Mouse (Mus musculus) splenic B cell, adult 2 months (primary cell): ENCODE measurements around the gene Pde4d.
A peak's percentile ranks its signal among the peaks of the same experiment; 100 is the strongest.

Experiments used
- DNase-seq: peaks from one replicate; pipeline ENCODE4 v3.0.0-alpha.2; 2011; ENCODE audit warnings: low read depth, low spot score
- H3K27me3 ChIP-seq: 2 replicates; pipeline ENCODE4 v1.6.1; 2012; ENCODE audit warnings: mild to moderate bottlenecking, low read length, moderate library complexity, mixed read lengths; ENCODE audit not compliant: control insufficient read depth, poor library complexity, insufficient read depth, severe bottlenecking
- H3K36me3 ChIP-seq: 2 replicates; pipeline ENCODE4 v1.6.1; 2012; ENCODE audit warnings: mild to moderate bottlenecking, low read length, moderate library complexity, mixed read lengths; ENCODE audit not compliant: control insufficient read depth, poor library complexity, insufficient read depth, severe bottlenecking

Gene Pde4d

DNA sequence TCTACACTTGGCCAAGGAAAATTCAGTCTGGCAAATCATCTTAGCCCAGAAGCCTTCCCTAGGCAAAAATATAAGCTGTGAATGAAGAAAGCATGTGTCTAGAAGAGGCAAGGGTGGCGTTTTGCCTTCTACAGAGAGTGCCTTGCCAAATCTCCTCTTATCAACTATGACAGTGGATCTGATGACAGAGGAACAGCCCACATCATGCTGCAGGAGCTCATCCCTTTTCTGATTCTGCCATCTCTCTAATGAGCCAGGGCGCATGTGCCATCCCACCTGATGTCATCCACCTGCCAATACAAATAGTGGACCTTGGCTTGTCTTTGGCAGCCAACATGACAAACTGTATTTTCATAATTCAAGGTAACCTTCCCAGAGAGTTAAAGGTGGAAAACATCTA lies 1154.3 kb downstream of the Pde4d start:
- H3K36me3 ChIP-seq = no peaks in the 10 kb centered on the region
- no peaks in the 10 kb centered on the region; the same call in 1 of the 2 replicates for H3K27me3 ChIP-seq
- no peak for DNase-seq

DNA sequence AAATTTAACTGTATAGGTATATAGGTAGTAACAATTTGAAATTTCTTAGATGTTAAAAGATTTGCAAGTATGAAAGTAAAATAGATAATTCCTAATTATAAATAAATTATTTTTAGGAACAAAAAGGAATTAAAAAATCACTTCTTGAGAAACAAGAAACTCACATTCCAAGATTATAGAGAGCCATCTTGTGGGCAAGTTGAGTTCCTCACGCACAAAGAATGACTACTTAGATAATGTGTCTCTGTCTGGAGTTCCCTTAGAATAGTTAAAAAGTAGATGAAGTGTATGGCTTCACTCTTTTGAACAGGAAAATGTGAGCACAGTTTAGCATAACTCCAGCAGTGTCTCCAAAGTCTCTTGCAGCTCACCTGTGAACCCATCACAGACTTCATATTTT lies 1155.4 kb downstream of the Pde4d start:
- DNase-seq = no peak
- H3K27me3 ChIP-seq = no peaks in the 10 kb centered on the region; the same call in 1 of the 2 replicates

DNA sequence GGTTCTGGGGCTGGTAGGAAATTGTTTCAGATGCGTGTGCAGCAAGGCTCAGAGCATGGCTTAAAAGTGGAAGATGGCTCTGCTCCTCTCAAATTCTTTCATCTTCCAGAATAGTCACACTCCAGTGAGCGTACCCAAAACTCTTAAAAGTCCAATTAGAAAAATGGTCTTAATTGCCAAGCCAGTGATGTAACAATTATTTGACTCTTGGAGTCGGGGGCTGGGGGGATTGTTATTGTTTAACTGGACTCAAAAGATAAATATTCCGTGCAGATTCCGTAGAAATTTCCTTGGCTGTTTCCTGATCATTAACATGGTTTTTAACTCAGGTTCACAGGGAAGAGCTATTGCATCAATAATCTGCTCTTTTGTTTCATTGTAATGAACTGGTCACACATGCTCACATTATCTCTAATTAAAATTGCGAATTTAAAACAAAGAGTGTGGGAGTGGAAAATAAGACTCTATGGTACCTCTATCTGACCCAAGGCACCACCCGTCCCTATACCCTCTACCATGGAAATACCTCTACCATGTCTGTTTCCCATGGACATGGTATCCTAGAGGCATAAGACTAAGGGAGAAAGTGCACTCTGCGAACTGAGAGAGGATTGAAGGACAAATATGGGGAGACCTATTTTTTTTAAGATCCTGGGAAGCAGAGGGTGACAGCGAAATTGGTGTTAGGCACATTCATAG lies 1159.5 kb downstream of the Pde4d start:
- DNase-seq = no peak
- Histone ChIP-seq H3K27me3 (no peaks in the 10 kb centered on the region; the same call in 1 of the 2 replicates), H3K36me3 (no peaks in the 10 kb centered on the region)

More for the DNA sequence above, 1155.4 kb downstream of the Pde4d start:
- no peaks in the 10 kb centered on the region for H3K36me3 ChIP-seq

DNA sequence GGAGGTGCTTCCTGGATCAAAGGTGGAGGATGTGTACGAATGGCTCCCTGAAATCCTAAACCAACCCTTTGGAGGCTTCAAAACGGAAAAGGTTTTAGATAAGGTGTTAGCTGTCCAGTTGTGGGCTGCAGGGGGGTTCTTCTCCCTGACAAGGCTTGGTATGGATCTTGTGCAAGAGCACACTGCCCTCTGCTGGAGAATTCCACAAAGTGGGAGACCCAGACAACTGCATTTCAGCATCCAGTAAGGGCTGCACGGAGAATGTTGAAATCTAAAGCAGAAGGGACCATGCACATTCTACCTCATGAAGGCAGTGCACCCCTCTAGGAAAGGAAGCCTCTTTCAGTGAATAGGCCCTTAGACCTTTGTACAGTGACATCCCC lies 1160.0 kb downstream of the Pde4d start:
- Histone ChIP-seq H3K27me3 (no peaks in the 10 kb centered on the region; the same call in 1 of the 2 replicates), H3K36me3 (no peaks in the 10 kb centered on the region)
- DNase-seq = peak; percentile 56

DNA sequence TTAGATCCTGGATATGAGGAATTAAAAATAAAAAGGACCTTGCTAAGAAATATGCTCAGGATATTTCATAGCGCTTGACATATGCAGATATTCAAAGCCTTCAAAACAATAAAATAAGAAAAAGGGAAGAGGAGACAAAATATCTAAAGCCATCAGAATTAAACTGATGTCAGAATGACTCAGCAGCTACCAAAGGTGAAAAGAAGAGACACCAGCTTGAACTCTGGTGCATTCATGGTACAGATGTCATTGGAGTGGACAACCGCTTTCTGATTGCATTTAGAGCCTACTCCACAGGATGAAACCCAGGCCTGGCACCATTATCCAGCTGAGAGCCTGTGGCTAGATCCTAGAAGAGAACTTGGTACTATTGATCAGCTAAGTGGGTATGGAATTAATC lies 1161.0 kb downstream of the Pde4d start:
- no peak for DNase-seq
- no peaks in the 10 kb centered on the region; the same call in 1 of the 2 replicates for H3K27me3 ChIP-seq
- no peaks in the 10 kb centered on the region for H3K36me3 ChIP-seq

DNA sequence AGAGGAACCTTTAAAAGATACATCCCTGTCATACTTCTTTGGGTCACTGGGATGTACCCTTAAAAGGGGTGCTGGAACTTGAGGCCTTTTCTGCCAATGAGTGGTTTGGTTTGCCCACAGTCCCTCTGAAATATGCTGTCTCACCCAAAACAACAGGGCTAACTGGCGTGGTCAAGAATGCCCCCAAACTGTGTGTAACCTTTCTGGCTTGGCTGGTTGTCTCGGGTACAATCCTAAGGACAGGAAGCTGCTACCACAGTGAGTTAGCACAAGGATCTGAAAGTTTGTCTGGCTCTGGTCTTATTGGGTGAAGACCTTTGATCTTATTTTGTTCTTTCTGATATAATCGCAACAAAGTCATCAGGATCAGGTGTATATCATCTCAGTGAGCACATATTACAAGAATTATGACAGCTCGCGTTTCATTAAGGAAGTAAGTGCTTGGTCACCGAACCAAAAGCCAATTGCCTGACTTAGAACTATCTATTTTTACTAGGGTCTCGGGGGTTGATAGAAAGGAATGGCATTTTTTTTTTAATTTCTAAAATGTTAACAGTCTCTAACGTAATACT lies 1165.6 kb downstream of the Pde4d start:
- DNase-seq = no peak
- H3K36me3 ChIP-seq = no peaks in the 10 kb centered on the region

DNA sequence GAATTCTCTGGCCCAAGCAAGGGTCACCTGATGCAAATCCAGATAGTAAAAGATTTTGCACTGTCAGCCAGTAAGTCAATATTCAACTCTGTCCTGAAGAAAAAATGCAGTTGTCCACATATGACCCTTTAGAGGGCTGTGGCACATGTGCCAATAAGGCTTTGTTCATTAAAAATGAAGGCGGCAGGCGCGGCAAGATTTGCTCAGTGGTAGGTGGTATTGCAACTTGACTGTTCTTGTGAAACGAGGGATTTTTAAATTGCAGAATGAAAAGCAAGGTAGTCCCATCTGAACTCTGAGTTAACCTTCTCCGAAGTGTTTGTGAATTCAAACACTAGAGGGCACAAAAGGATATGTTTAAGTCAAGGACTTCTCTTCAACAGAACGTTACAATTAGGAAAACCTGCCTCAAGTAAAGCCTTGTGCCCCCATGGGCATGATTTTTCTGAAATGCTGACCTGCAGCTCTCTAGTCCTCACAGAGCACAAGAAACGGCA lies 1166.1 kb downstream of the Pde4d start:
- Histone ChIP-seq H3K27me3 (no peaks in the 10 kb centered on the region), H3K36me3 (no peaks in the 10 kb centered on the region)
- DNase-seq = peak; percentile 7

More for the DNA sequence above, 1165.6 kb downstream of the Pde4d start:
- no peaks in the 10 kb centered on the region for H3K27me3 ChIP-seq

DNA sequence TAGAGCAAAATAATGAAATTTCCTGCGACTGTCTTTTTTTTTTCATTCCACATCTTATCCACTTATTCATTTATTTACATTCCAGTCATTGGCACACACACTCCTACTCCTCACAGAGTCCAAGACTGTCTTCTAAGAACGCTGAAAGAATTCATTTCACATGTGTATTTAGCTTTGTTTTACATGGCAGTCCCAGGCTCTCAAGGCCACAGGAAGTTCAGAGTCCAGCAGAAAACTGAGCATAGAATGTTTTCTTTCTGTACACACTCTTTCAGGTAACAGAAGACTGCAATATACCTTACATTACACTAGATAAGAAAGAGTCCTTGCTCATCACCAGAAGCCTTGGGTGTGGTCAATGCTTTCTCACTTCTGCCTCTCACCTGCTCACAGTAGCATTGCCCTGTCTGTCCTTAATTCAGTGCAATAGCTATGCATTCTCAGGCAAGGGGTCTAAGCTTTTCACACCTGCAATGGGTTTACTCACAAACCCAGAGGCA lies 1169.5 kb downstream of the Pde4d start:
- Histone ChIP-seq H3K36me3 (no peaks in the 10 kb centered on the region), H3K27me3 (no peaks in the 10 kb centered on the region)
- no peak for DNase-seq

DNA sequence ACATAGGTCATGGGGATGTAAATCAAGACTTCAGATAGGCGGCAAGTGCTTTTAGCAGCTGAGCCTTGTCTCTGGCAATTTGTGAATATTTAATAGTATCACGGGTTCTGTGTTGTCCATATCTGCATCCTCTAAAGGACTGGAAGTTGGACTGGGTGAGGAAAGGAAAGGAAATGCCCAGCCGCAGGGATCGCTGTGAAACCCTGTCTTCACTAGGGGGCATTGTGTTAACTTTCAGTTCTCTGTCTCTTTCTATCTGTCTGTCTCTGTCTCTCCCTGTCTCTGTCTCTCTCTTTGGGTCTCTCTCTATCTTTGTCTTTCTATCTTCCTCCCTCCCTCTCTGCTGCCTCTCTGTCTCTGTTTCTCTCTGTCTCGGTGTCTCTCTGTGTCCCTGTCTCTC lies 1172.5 kb downstream of the Pde4d start:
- Histone ChIP-seq H3K27me3 (no peaks in the 10 kb centered on the region), H3K36me3 (no peaks in the 10 kb centered on the region)
- no peak for DNase-seq

DNA sequence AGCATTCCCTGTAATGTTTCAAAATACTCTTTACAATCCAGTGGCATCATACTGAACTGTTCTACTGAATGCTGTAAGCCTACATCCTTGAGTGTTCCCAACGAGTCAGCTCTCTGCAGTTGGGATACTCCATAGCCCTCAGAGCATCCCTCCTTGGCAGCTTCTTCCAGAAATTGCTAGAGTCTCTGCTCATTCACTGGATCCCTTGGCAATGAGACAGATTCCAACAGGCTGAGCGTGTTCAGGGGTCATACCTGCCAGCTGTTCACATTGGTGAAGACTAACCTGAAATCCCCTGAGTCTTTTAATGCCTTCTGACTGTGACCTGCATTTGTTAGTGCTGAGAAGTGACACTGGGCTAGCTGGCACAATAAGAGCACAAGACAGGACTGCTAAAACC lies 1173.5 kb downstream of the Pde4d start:
- Histone ChIP-seq H3K36me3 (no peaks in the 10 kb centered on the region), H3K27me3 (no peaks in the 10 kb centered on the region)
- DNase-seq = no peak

DNA sequence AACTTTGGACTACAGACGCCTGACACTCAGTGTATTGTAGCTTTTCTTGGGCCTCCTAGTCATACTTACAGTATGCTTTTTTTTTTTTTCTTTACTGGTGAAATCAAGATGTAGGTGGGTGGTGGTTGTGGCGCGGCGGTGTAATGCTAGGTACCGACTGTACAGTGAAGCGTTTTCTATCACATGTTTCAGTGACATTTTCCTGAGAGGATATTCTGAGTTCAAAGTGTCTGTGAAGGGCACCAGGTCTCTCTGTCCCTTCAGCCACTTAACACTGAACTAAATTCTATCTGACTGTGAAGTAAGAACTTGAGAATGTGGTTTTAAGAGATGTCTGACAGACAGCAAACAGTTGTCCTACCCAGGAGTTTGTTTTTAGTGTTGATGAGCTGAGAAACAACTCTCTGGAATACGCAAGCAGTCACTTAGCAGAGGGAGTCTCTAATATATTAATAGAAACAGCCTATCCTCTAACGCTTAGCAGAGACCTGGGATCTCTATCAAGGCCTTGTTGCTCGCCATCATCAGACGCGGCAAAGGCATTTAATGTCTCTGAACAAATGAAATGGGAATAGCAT lies 1175.1 kb downstream of the Pde4d start:
- no peak for DNase-seq
- H3K36me3 ChIP-seq = no peaks in the 10 kb centered on the region
- no peaks in the 10 kb centered on the region for H3K27me3 ChIP-seq

DNA sequence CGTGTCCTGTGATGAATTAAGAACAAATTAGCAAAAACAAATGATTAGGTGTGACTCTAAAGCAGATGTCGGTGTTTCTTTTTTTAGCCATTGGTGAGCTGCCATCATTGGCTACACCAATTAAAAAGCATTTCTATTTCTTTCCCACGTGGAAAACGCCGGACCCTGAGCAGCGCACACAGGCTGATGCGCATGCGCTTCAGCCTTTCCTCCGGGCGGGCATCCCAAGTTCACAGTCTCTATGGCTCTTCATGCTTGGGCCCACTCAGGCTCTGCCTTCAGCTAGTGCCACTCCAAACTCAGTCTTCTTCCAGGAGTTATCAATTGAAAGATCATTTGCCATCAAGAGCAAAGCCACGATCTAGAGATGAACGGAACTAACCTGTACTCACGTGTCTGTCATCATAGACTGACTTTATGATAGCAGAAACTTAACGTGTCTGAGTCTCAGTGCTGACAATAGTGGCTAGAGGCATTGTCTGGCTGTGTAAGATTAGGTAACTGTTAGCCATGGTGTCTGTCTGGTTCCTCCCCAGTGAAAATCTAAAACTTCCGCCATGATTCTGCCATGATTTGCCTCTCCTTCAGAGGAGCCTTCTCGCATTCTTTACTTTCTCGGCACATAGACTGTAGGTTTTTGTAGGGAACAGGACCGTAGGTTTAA lies 1175.8 kb downstream of the Pde4d start:
- no peaks in the 10 kb centered on the region for H3K36me3 ChIP-seq
- no peaks in the 10 kb centered on the region for H3K27me3 ChIP-seq
- DNase-seq = no peak

DNA sequence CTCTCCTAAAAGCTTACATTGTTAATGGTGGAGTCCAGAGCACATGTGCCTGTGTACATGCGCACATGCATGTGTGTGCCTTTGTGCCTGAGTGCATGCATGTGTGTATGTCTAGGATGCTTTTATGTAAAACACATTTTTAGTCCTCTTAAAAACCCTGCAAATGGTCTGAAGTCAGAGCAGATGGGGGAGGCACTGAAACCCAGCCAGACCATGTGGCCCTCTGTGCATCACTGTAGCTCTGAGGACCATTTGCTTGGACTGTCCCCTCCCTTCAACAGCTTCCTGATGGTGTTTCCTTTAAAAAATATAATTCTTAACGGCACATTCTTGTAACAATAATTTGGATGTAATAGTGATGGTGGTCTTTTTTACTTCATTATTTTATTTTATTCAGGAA lies 1177.5 kb downstream of the Pde4d start:
- H3K27me3 ChIP-seq = no peaks in the 10 kb centered on the region
- H3K36me3 ChIP-seq = no peaks in the 10 kb centered on the region
- no peak for DNase-seq

DNA sequence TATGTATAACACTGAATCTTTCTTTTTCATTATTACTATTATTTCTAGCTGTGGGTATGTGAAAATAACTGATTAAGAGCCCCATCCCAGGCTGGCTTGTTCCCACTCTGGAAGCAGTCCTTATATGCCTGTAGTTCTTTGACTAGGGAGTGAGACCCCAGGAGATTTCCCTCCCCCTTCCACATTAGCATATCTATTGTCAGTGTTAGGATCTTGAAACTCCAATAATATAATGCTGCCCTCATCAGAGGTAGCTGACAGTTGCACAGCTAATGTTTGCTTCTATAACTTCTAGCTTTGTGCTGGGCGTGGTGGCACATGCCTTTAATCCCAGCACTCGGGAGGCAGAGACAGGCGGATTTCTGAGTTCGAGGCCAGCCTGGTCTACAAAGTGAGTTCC lies 1178.9 kb downstream of the Pde4d start:
- H3K36me3 ChIP-seq = no peaks in the 10 kb centered on the region
- no peak for DNase-seq
- no peaks in the 10 kb centered on the region for H3K27me3 ChIP-seq

DNA sequence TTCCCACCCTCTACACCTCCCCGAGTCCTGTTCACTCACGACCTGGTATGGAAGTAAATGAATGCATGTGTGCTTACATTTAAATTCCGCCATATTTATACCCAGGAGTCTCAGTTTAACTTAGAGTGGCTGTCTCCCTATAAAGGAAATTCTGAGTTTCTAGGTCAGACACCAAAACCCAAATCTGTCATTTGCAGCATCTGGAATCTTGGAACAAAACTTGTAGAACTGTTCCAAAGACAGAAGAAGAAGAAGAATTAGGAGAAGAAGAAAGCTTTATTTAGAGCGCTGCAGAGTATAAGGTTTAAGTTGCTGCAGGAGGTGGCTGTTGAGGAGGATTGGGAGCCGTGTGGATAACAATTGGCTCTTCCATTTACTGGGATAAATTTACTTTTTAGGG lies 1179.5 kb downstream of the Pde4d start:
- no peaks in the 10 kb centered on the region for H3K27me3 ChIP-seq
- DNase-seq = no peak
- H3K36me3 ChIP-seq = no peaks in the 10 kb centered on the region
